Mouse (Mus musculus) liver, embryonic 14 days (tissue): ENCODE results near the gene Atp8b5. TPM values are rescaled to one million over a fixed set of nuclear protein-coding genes. Genes with fewer than 3 reads are reported as not detected.

Source experiments
- polyA plus RNA-seq: library from polyadenylated mRNA; depleted of rRNA; stranded (reverse); fragments of >200 nt; gene quantifications from 2 replicates; pipeline ENCODE4 v1.2.3, GENCODE M21; 2012; rRNA removed

Atp8b5 gene
- 0.07 and 0.09 TPM in 2 replicates for polyA plus RNA-seq

DNA sequence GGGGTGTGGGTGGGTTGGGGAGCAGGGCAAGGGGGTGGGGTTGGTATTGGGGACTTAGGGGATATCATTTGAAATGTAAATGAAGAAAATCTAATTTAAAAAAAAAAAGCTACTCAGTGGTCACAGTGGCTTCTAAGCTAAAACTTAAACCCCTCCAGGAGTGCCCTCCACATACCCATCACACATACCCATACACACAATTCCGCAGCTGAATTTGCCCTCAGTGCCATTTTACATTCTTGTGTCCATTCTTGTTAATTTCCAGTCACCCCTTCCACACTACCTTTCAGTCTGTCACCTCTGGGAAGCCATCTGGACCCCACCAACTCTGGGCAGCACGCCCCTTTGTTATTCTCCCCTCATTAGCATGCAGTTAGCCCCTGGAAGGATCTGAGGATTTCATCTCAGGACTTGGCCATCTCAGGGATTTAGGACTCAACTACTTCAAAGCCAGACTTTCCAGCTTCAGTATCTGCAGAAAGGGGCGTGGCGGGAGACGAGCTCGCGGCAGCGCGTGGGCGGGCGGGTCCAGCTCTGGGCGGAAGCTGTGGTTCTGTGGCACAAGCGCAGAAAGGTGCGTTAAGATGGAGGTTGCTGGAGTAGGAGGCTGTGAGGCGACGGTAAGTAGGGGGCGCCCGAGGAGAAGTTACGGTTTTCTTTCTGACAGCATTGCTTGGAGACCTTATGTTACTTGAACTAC, at the start of gene Atp8b5:
Atp8b5 (plus strand) TSS at position 537 of the 700 bp plus-strand sequence.

DNA sequence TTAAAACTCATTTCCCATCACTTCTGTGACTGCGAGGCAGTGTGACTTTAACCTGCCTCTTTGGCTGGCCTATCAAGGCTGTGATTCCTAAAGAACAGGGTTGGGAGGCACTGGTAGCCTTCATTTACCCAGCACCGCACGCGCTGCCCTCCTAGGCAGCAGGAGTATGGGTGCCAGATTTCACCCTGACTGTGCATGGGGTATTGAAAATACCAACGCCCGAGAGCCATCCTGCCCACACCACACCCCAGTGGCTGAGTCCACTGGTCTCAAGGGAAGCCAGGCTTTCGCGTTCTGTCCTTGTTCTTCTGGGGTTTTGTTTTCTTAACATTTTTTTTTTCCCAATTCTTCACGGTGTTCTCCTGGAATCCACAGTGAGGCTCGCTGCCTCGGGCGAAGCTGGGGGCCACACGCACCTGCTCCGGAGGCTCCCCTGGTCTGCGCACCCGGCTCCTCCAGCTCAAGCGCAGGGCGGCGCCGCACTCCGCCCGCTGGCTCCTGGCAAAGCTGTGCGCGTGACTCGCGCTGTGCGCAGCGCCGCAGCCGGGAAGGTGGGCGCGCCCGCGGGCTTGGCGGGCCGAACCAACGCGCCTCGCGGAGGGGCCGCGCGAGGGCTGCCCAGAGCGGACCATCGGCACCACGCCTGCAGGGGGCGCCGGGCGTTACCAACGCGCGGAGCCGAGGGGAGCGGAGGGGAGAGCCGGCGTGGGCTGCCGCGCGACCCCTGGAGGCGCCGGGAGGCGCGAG, 114.6 kb downstream of the Atp8b5 start, which contains the start of gene Rusc2:
Rusc2 (plus strand) TSS at position 572 of the 747 bp plus-strand sequence.

Other genes starting within 250 kb of the Atp8b5 start
- 6.6 and 9.3 TPM in 2 replicates for gene Pigo, start 241.3 kb upstream of the Atp8b5 start, polyA plus RNA-seq
- 74.1 and 96.3 TPM in 2 replicates for gene Stoml2, start 235.4 kb upstream of the Atp8b5 start, polyA plus RNA-seq
- 15.8 and 22.5 TPM in 2 replicates for gene Fam214b, start 220.9 kb upstream of the Atp8b5 start, polyA plus RNA-seq
- gene Unc13b, start 208.2 kb upstream of the Atp8b5 start, polyA plus RNA-seq: 0.78 and 0.81 TPM in 2 replicates
- 0.39 and 0.45 TPM in 2 replicates for gene Rusc2, start 114.8 kb downstream of the Atp8b5 start, polyA plus RNA-seq
- 0.02 TPM in 1 of 2 replicates, not detected in the other for gene Fam166b, start 162.0 kb downstream of the Atp8b5 start, polyA plus RNA-seq
- gene Tesk1, start 174.8 kb downstream of the Atp8b5 start, polyA plus RNA-seq: 2.4 and 2.7 TPM in 2 replicates
- gene Cd72, start 187.5 kb downstream of the Atp8b5 start, polyA plus RNA-seq: 0.20 and 0.38 TPM in 2 replicates
- 0.06 TPM in 1 of 2 replicates, not detected in the other for gene Sit1, start 216.6 kb downstream of the Atp8b5 start, polyA plus RNA-seq
- gene Ccdc107, start 225.7 kb downstream of the Atp8b5 start, polyA plus RNA-seq: 32.7 and 38.7 TPM in 2 replicates
- gene Arhgef39, start 232.5 kb downstream of the Atp8b5 start, polyA plus RNA-seq: 33.9 and 38.3 TPM in 2 replicates
- 0.53 and 0.58 TPM in 2 replicates for gene Car9, start 239.8 kb downstream of the Atp8b5 start, polyA plus RNA-seq